Mouse (Mus musculus): ENCODE results near the gene Rhag.

The Rhag gene

DNA sequence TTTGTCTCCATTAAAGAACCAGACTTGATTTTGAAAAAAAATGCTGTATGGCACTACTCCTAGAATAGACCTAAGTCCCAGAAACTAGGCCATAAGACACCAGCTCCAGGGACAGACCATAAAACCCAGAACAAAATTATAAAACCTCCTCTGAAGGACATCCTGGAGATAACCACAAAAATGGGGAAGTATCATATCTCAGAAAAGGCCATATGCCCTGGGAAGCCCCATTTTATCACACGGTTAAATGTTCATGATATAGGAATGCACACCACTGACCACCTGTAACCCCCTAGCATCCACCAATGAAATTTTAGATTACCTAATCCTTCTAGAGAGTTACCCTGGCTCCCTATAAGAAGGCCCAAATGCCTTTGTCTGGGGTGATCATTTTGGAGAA lies 64.6 kb downstream of the Rhag start:
- DNase-seq: no peak

- no peak for DNase-seq
Observed at GRCm38 (mm10) chr17:40877741-40878140, 66.8 kb downstream of the Rhag start.

GRCm38 (mm10) chr17:40879528-40879923 lies 68.6 kb downstream of the Rhag start:
- no peak for DNase-seq

DNA sequence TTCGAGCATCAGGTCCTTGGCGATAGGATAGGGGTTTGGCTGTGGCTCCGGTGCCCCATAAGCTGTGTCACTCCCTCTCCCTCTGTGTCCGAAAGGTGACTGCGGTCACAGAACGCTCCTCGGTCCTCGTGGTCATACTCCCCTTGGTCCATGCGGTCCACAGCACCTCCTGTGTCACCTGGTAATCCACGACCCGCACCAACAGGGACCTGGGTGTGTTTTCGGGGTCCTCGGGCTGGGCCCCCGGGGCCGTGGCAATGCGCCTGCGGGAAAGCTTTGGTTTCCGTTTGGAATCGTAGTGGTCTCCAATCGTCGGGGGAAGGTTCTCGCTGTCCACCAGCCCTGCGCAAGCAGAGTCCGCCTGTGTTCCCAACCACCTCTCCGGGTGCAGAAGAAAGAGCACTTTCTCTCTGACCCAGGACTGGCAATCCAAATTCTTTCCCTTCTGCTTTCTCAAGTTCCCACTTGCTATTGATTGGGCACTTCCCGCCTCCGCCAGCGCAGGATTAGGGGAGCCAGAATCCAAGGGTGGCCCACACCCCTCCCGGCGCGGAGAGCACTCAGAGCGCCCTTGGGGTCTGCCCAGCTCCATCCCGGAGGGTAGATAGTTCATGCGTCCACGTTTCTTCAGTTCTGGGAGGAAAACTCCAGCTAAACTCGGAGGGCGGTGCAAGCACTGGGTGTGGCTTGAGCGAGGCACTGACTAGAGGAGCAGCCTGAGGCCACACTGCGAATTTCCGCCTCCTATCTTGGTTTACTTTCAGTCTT lies 69.2 kb downstream of the Rhag start, which contains the start of gene 9130008F23Rik:
9130008F23Rik (minus strand) TSS at position 636 of the 768 bp plus-strand sequence.
- DNase-seq: peak; percentile 80

DNA sequence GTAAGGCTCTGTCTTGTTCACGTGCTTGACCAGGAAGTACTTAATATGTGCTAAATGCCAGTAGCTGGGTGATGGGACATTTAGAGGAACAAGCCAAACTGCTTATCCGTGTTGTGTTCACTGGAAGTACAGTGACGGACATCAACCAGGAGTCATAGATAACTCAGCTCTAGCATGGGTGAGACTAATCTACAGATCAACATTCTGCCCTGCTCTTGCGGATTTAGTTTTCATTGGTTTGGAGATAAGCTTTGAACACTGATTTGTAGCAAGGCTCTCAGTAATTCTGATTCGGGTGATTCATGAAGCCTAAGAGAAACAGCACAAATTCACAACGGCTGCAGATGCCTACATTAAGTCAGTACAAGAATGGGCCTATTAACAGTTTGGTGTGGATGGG lies 71.2 kb downstream of the Rhag start:
- no peak for DNase-seq

DNA sequence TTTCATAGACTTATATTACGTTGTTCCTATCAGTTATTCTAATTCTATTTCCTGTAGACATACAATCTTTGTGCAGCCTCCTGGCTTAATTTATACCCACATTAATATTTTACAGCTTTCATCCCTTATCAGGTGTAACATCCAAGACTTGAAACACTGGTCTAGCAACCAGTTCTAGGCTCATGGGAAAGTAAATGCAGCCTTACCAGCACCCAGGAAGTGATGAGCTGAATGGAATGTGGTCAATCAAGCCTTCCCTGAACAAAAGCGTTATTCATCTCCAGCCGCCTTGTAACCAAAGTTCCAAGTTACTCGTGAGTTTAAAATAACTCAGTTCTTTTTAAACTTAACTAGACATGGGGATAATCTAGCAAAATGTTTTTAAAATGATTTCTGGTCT lies 74.2 kb downstream of the Rhag start:
- DNase-seq: no peak

- DNase-seq: no peak
Observed at GRCm38 (mm10) chr17:40887849-40888536, 77.1 kb downstream of the Rhag start.
